In the genomic region with DNA sequence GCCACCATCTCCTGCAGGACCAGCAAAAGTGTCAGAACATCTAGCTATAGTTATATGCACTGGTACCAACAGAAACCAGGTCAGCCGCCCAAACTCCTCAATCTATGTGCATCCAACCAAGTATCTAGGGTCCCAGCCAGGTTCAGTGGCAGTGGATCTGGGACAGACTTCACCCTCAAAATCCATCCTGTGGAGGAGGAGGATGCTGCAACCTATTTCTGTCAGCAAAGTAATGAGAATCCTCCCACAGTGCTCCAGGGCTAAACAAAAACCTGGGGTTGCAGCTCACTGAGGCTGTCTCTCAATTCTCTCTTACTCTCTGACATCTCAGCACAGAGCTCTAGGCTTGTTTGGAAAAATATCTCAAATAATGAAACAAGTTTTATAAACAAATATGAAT, we compare ENCODE assay signal across 17 mouse cellular contexts.
"Had no signal": no experiment of that assay in that cellular context is flagged by ENCODE, and none has a peak within 500 bp of the region (broad histone marks: within the 10 kb centered on the region; RNA-seq: fewer than 3 reads in every experiment).

No protein-coding gene starts in this region.

- ATAC-seq: hindbrain, embryonic 16.5 days; inflammation-experienced regulatory T-cells, adult 6 months; intestine, embryonic 15.5 days; intestine, postnatal 0 days had no signal

- DNase-seq: gastrocnemius, adult 2 months; gastrocnemius, postnatal 10 days; gastrocnemius, postnatal 25 days; heart, adult 18-20 months; heart, postnatal 10 days; heart, postnatal 4 days; kidney, adult 18-20 months; kidney, adult 8-10 months; kidney, postnatal 10 days; kidney, postnatal 25 days; kidney, postnatal 4 days; liver; liver, embryonic 13.5 days had no signal
